Mouse (Mus musculus) liver, embryonic 14.5 days (tissue): Measurements from ENCODE around the gene Atp5k. TPM values are rescaled to one million over a fixed set of nuclear protein-coding genes. Genes with fewer than 3 reads are reported as not detected.

Experiments used
- ATAC-seq: fragments of 200-750 bp; cut with Nextera tagmentation; 2 replicates; pipeline ENCODE4 v1.8.0; 2017; ENCODE audit warnings: moderate number of reproducible peaks, mild to moderate bottlenecking, moderate library complexity; ENCODE audit not compliant: insufficient read depth
- DNase-seq, 3 experiments: peaks; one replicate each; pipeline ENCODE4 v3.0.0-alpha.2; 2012 to 2013; ENCODE audit warnings: low read depth in 3 of 3, low spot score in 3 of 3
- H3K27ac ChIP-seq: fragments of 300-500 bp; sonication (generic); 2 replicates; pipeline ENCODE4 v1.5.1; 2014; ENCODE audit warnings: moderate library complexity, mild to moderate bottlenecking, control low read depth, inconsistent platforms
- H3K27me3 ChIP-seq: fragments of 300-500 bp; sonication (generic); 2 replicates; pipeline ENCODE4 v1.6.1; 2014; ENCODE audit warnings: mild to moderate bottlenecking, low read length, moderate library complexity; ENCODE audit not compliant: control insufficient read depth, insufficient read depth
- H3K36me3 ChIP-seq: fragments of 300-500 bp; sonication (generic); replicated peaks from 2 replicates; pipeline ENCODE4 v1.6.1; 2014; ENCODE audit warnings: low read depth; ENCODE audit not compliant: control insufficient read depth, insufficient read depth
- H3K4me1 ChIP-seq, 2 experiments: fragments of 200-500 bp in 1 of 2; fragments of 300-500 bp in 1 of 2; sonication (generic) in 1 of 2; replicated peaks; 2 replicates each; pipeline ENCODE4 v1.6.1; 2012 to 2014; ENCODE audit warnings: antibody characterized with exemption in 1 of 2, inconsistent platforms in 1 of 2, low read length in 1 of 2; ENCODE audit not compliant: control insufficient read depth in 2 of 2, insufficient read depth in 2 of 2
- H3K4me2 ChIP-seq: fragments of 300-500 bp; sonication (generic); 2 replicates; pipeline ENCODE4 v1.6.1; 2014; ENCODE audit warnings: low read depth, mild to moderate bottlenecking, control low read depth, moderate library complexity
- H3K4me3 ChIP-seq, 2 experiments: fragments of 200-500 bp in 1 of 2; fragments of 300-500 bp in 1 of 2; sonication (generic) in 1 of 2; 2 replicates each; pipeline ENCODE4 v1.5.1; 2012 to 2014; ENCODE audit warnings: low read depth in 2 of 2, low read length in 2 of 2, mild to moderate bottlenecking in 2 of 2, control low read depth in 1 of 2, inconsistent platforms in 1 of 2, moderate library complexity in 1 of 2; ENCODE audit not compliant: insufficient read depth in 1 of 2
- H3K9ac ChIP-seq: fragments of 300-500 bp; sonication (generic); replicated peaks from 2 replicates; pipeline ENCODE4 v1.6.1; 2014; ENCODE audit warnings: mild to moderate bottlenecking, control low read depth, moderate library complexity
- H3K9me3 ChIP-seq: fragments of 300-500 bp; sonication (generic); 2 replicates; pipeline ENCODE4 v1.6.1; 2016; ENCODE audit warnings: low read length, mixed read lengths; ENCODE audit not compliant: control insufficient read depth
- CTCF ChIP-seq: IDR thresholded peaks from 2 replicates; pipeline ENCODE4 v1.5.1; 2016; ENCODE audit warnings: antibody characterized with exemption, low read depth, control low read depth
- EP300 ChIP-seq: IDR thresholded peaks from 2 replicates; pipeline ENCODE4 v1.6.1; 2016; ENCODE audit warnings: antibody characterized with exemption, low read depth
- WGBS: fragments of 180-500 bp; shearing (Covaris S2); extraction: QIAGEN DNeasy Blood & Tissue Kit; methylation state at CpG from one replicate; pipeline ENCODE4 v1.1.7; 2014; ENCODE audit not compliant: insufficient replicate concordance; 5-methylcytosine and 5-hydroxymethylcytosine counted together
- polyA plus RNA-seq, 2 experiments: library from polyadenylated mRNA; depleted of rRNA in 1 of 2; stranded (reverse) in 1 of 2; unstranded in 1 of 2; fragments of >200 nt; fragmentation: Nextera tagmentation in 1 of 2; extraction: Ambion mirVana in 1 of 2; gene quantifications; 2 replicates each; pipeline versions ENCODE4 v1.2.1 to v1.2.3; 2012 to 2014

Gene Atp5k
- polyA plus RNA-seq, 2 experiments = 99.9 to 285 TPM

DNA sequence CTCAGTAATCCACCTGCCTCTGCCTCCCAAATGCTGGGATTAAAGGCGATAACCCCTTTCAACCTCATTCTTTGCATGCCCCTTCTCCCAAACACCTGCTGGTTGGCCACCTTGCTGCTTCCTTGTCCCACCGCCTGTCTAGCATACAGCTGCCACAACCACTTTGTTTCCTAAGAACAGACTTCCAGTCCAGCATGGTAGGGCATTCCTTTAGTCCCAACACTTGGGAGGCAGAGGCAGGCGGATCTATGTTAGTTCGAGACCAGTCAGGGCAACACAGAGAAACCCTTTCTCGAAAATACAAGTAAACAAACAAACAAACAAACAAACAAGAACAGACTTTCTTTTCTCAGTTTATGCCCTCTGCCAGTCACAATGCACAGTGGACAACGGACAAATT is 26.2 kb upstream of the Atp5k start:
- peaks cover 3% of the 10 kb centered on the region; the same call in 1 of the 2 replicates for H3K27me3 ChIP-seq
- no peaks in the 10 kb centered on the region for H3K36me3 ChIP-seq
- H3K27ac ChIP-seq = no peak overlapping the region
- peaks cover 27 to 34% of the 10 kb centered on the region in 2 experiments for H3K4me1 ChIP-seq
- peak overlapping the region; percentile 67 to 87 for H3K4me3 ChIP-seq
- peak overlapping the region; percentile 87 for H3K4me2 ChIP-seq
- peak overlapping the region; percentile 42 for H3K9ac ChIP-seq
- no peak for DNase-seq
- ATAC-seq = no peak
- 39% methylated on average over 6 of the region's 6 CpGs for WGBS
- H3K9me3 ChIP-seq = no peaks in the 10 kb centered on the region
- TF ChIP-seq EP300 = no peak
- TF ChIP-seq CTCF = no peak

DNA sequence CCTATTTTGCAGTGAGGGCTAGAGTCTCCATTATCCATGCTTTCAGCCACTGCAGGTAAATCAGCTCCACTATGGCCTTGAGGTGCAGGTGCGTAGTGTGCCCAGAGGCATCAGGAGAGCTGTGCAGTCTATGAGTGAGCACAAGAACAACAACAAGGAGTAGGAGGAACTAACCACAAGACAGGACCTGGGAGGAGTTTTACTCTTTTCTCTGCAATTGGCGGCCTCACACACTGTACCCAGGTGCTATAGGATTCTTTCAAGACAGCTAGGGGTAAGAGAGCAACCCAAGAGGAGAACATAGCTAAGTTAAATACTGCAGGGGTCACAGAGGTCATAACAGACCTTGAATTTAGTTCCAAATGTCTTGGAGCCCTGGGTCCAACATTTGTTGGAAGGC is 24.5 kb upstream of the Atp5k start:
- Histone ChIP-seq H3K27me3 (peaks cover 3% of the 10 kb centered on the region; the same call in 1 of the 2 replicates), H3K4me2 (no peak overlapping the region), H3K36me3 (no peaks in the 10 kb centered on the region), H3K27ac (no peak overlapping the region), H3K9me3 (no peaks in the 10 kb centered on the region), H3K9ac (no peak overlapping the region), H3K4me3 (no peak overlapping the region), H3K4me1 (peaks cover 14 to 24% of the 10 kb centered on the region in 2 experiments)
- ATAC-seq (no peak), DNase-seq (no peak)
- WGBS = 59% methylated on average over 2 of the region's 2 CpGs
- no peak for TF ChIP-seq EP300
- no peak for TF ChIP-seq CTCF

GRCm38 (mm10) chr5:108454094-108454493 is 19.8 kb upstream of the Atp5k start:
- no peak overlapping the region for H3K4me2 ChIP-seq
- DNase-seq = no peak
- peaks cover 3% of the 10 kb centered on the region; the same call in 1 of the 2 replicates for H3K27me3 ChIP-seq
- no peaks in the 10 kb centered on the region for H3K9me3 ChIP-seq
- peaks cover 3 to 8% of the 10 kb centered on the region in 2 experiments; a peak in 3 of 4 replicates for H3K4me1 ChIP-seq
- no peaks in the 10 kb centered on the region for H3K36me3 ChIP-seq
- no peak overlapping the region for H3K4me3 ChIP-seq
- ATAC-seq = no peak
- TF ChIP-seq CTCF (no peak), EP300 (no peak)
- no peak overlapping the region for H3K27ac ChIP-seq
- H3K9ac ChIP-seq = no peak overlapping the region
- WGBS = 41% methylated on average over 3 of the region's 3 CpGs

DNA sequence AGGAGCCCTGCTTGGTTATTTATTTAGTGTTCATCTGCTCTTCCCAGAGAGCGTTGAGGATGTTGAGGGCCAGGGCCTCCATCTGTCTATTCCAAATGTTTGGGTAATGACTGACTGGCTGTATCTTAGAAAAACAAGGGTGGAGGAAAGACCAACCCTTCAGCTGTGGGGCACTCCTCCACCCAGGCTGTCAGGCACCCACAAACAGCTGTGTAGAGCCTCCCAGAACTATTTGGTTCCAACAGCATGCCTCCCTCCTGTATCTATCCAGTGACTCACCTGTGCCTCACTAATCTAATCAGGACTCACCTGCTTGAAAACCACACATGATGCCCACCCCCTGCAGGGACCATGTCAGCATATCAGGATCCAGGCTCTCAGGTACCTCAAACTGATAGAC is 18.2 kb upstream of the Atp5k start:
- no peak overlapping the region for H3K27ac ChIP-seq
- TF ChIP-seq EP300 (no peak), CTCF (no peak)

DNA sequence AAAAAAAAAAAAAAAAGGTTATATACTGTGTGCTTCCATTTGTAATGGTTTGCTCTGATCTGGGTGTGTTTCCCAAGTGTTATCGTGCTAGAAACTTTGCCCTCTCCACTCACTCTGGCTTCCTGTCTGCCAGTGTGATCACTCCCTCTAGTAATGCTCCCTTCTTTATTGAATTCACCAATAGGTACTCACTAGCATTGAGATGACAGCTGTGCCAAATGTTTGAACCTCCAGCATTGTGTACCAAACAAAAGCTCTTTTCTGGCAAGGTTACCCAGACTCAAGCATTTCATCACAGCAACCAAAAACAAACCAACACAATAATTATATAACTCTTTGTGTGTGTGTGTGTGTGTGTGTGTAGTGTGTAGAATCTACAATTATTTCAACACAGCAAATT is 17.4 kb upstream of the Atp5k start:
- no peak for DNase-seq

More for the DNA sequence above, 18.2 kb upstream of the Atp5k start:
- Histone ChIP-seq H3K4me3 (no peak overlapping the region), H3K4me1 (peaks cover 8 to 16% of the 10 kb centered on the region in 2 experiments; a peak in 3 of 4 replicates), H3K27me3 (no peaks in the 10 kb centered on the region), H3K4me2 (no peak overlapping the region), H3K9ac (no peak overlapping the region), H3K9me3 (no peaks in the 10 kb centered on the region), H3K36me3 (no peaks in the 10 kb centered on the region)
- no peak for ATAC-seq
- DNase-seq = no peak
- 42% methylated on average over 1 of the region's 1 CpGs for WGBS

More for the DNA sequence above, 17.4 kb upstream of the Atp5k start:
- H3K4me1 ChIP-seq = peaks cover 8 to 22% of the 10 kb centered on the region in 2 experiments; a peak in 3 of 4 replicates
- TF ChIP-seq EP300 (no peak), CTCF (no peak)
- WGBS = 53% methylated on average over 1 of the region's 1 CpGs
- H3K36me3 ChIP-seq = no peaks in the 10 kb centered on the region
- no peak overlapping the region for H3K9ac ChIP-seq
- no peaks in the 10 kb centered on the region for H3K9me3 ChIP-seq
- no peak for ATAC-seq
- no peak overlapping the region for H3K4me3 ChIP-seq
- H3K4me2 ChIP-seq = no peak overlapping the region
- no peaks in the 10 kb centered on the region for H3K27me3 ChIP-seq
- no peak overlapping the region for H3K27ac ChIP-seq
